8 mouse cellular contexts compared by ENCODE assay signal in genomic region chr3:129199609-129200500, GRCm38 (mm10). TPM values are rescaled to one million over a fixed set of nuclear protein-coding genes. Genes with fewer than 3 reads are reported as not detected.
DNase-seq lines count a peak whose midpoint lies in the region; ATAC-seq and TF ChIP-seq lines count a peak whose summit lies in the region.

TSS of gene Pitx2 (plus strand) at chr3:129199878.

- H3K9me3 ChIP-seq in heart, embryonic 12.5 days (replicated peaks) = no peaks in the 10 kb centered on the region
- H3K9me3 ChIP-seq in heart, postnatal 0 days (replicated peaks; ENCODE audit: control insufficient read depth, low read length) = no peaks in the 10 kb centered on the region
- no peaks in the 10 kb centered on the region for H3K9me3 ChIP-seq in liver, embryonic 13.5 days (replicated peaks)
- H3K9me3 ChIP-seq in stomach, postnatal 0 days (ENCODE audit: control insufficient read depth, low read length) = no peaks in the 10 kb centered on the region

- DNase-seq in heart, postnatal 36 days = no peak
- peak; percentile 88 for DNase-seq in embryo, embryonic 10 days (ENCODE audit: low spot score)
- DNase-seq in heart, postnatal 0 days (ENCODE audit: low spot score) = no peak
- no peak for DNase-seq in liver, embryonic 13.5 days
- DNase-seq in stomach, postnatal 0 days (ENCODE audit: low spot score) = peak; percentile 40
- DNase-seq in adipocyte (ENCODE audit: low spot score) = no peak
- no peak for DNase-seq in thymus, postnatal 0 days (ENCODE audit: low spot score)

- no peak within 1 kb of the TSS for H3K27ac ChIP-seq in heart, embryonic 12.5 days (ENCODE audit: poor library complexity, severe bottlenecking)
- H3K27ac ChIP-seq in heart, postnatal 0 days (ENCODE audit: low read depth) = no peak within 1 kb of the TSS
- H3K27ac ChIP-seq in liver, embryonic 13.5 days = no peak within 1 kb of the TSS
- 0 out of 2 replicates have a peak within 1 kb of the TSS, but pooled peaks have one; percentile 13 for H3K27ac ChIP-seq in stomach, postnatal 0 days (replicated peaks)

- no peak for TF ChIP-seq CTCF in heart, postnatal 0 days (IDR thresholded peaks at IDR 0.05; ENCODE audit: low read depth)
- TF ChIP-seq CTCF in stomach, postnatal 0 days (IDR thresholded peaks at IDR 0.05; ENCODE audit: low read depth) = peak; percentile 19; the same call in 1 of the 2 replicates

- intact Hi-C loops in heart, postnatal 36 days (cut with DNase I) = loop anchor here (5.0 to 10.0 kb wide), 2 partner anchors 313 to 1195 kb away; no protein-coding TSS in a partner anchor

- peak within 1 kb of the TSS; percentile 49; the same call in 1 of the 2 replicates for H3K9ac ChIP-seq in heart, embryonic 12.5 days
- H3K9ac ChIP-seq in heart, postnatal 0 days (replicated peaks; ENCODE audit: low read depth, low read length) = no peak within 1 kb of the TSS
- H3K9ac ChIP-seq in liver, embryonic 13.5 days = 0 out of 2 replicates have a peak within 1 kb of the TSS, but pooled peaks have one; percentile 17
- peak within 1 kb of the TSS; percentile 45 for H3K9ac ChIP-seq in stomach, postnatal 0 days (ENCODE audit: low read length)

- peaks cover 35% of the 10 kb centered on the region for H3K4me1 ChIP-seq in heart, embryonic 12.5 days (replicated peaks)
- H3K4me1 ChIP-seq in heart, postnatal 0 days (ENCODE audit: control insufficient read depth, insufficient read depth) = 0 out of 2 replicates have a peak, but pooled peaks cover 11% of the 10 kb centered on the region
- H3K4me1 ChIP-seq in liver, embryonic 13.5 days (replicated peaks) = no peaks in the 10 kb centered on the region; the same call in 1 of the 2 replicates
- H3K4me1 ChIP-seq in stomach, postnatal 0 days (replicated peaks; ENCODE audit: control insufficient read depth, insufficient read depth) = 0 out of 2 replicates have a peak, but pooled peaks cover 3% of the 10 kb centered on the region

- peak; percentile 61; the same call in 1 of the 2 replicates for ATAC-seq in heart, embryonic 12.5 days (ENCODE audit: insufficient number of reproducible peaks, low FRiP score)
- peak; percentile 25; the same call in 1 of the 2 replicates for ATAC-seq in heart, postnatal 0 days (ENCODE audit: insufficient read depth, low read depth)
- no peak for ATAC-seq in liver, embryonic 13.5 days (ENCODE audit: low read depth)
- ATAC-seq in stomach, postnatal 0 days (ENCODE audit: low FRiP score, low TSS enrichment) = peak; percentile 75

- WGBS in heart, embryonic 12.5 days = under 1% methylated on average over 60 of the region's 60 CpGs
- WGBS in heart, postnatal 0 days = 1% methylated on average over 58 of the region's 60 CpGs
- 2% methylated on average over 60 of the region's 60 CpGs for WGBS in liver, embryonic 13.5 days (ENCODE audit: insufficient replicate concordance)
- 1% methylated on average over 59 of the region's 60 CpGs for WGBS in stomach, postnatal 0 days

- TF ChIP-seq EP300 in heart, postnatal 0 days (IDR thresholded peaks at IDR 0.05; ENCODE audit: low read depth) = no peak
- TF ChIP-seq EP300 in stomach, postnatal 0 days (optimal IDR thresholded peaks at IDR 0.05) = no peak

- peak within 1 kb of the TSS; percentile 86 for H3K4me2 ChIP-seq in heart, embryonic 12.5 days
- peak within 1 kb of the TSS; percentile 54 for H3K4me2 ChIP-seq in heart, postnatal 0 days (ENCODE audit: low read depth, low read length)
- H3K4me2 ChIP-seq in liver, embryonic 13.5 days = peak within 1 kb of the TSS; percentile 25
- H3K4me2 ChIP-seq in stomach, postnatal 0 days (replicated peaks; ENCODE audit: low read depth) = peak within 1 kb of the TSS; percentile 56

- H3K36me3 ChIP-seq in heart, embryonic 12.5 days = no peaks in the 10 kb centered on the region
- no peaks in the 10 kb centered on the region for H3K36me3 ChIP-seq in heart, postnatal 0 days (replicated peaks; ENCODE audit: control insufficient read depth, insufficient read depth, low read length)
- H3K36me3 ChIP-seq in liver, embryonic 13.5 days = no peaks in the 10 kb centered on the region
- no peaks in the 10 kb centered on the region for H3K36me3 ChIP-seq in stomach, postnatal 0 days (ENCODE audit: control insufficient read depth, insufficient read depth, low read length)

- H3K27me3 ChIP-seq in heart, embryonic 12.5 days (replicated peaks) = peaks cover 85% of the 10 kb centered on the region
- peaks cover 95% of the 10 kb centered on the region for H3K27me3 ChIP-seq in heart, postnatal 0 days (ENCODE audit: control insufficient read depth, insufficient read depth, low read length)
- H3K27me3 ChIP-seq in liver, embryonic 13.5 days = peaks cover 95% of the 10 kb centered on the region
- H3K27me3 ChIP-seq in stomach, postnatal 0 days (ENCODE audit: control insufficient read depth, insufficient read depth, low read length) = peaks cover 19% of the 10 kb centered on the region; the same call in 1 of the 2 replicates

- H3K4me3 ChIP-seq in heart, embryonic 12.5 days = peak within 1 kb of the TSS; percentile 50
- peak within 1 kb of the TSS; percentile 35 for H3K4me3 ChIP-seq in heart, postnatal 0 days (ENCODE audit: low read depth, low read length)
- H3K4me3 ChIP-seq in liver, embryonic 13.5 days (replicated peaks) = peak within 1 kb of the TSS; percentile 28
- peak within 1 kb of the TSS; percentile 45 for H3K4me3 ChIP-seq in stomach, postnatal 0 days (ENCODE audit: low read depth, low read length)

RNA-seq across cellular contexts. Expression of gene Pitx2, which starts in this region (rescaled TPM):
- 39.1 and 41.3 TPM in 2 replicates for polyA plus RNA-seq in heart, embryonic 12.5 days (2016; fragmentation: Nextera tagmentation; extraction: Ambion mirVana)
- 1 to 10 TPM in 1 of 2 experiments, under 1 TPM in 1; 0.43 to 1.1 TPM for total RNA-seq in heart, postnatal 36 days (2021)
- total RNA-seq in heart, postnatal 0 days (2014; rRNA removed; ENCODE audit: low replicate concordance) = 3.9 and 4.1 TPM in 2 replicates
- 11.7 and 13.0 TPM in 2 replicates for polyA plus RNA-seq in heart, postnatal 0 days (2015; fragmentation: Nextera tagmentation; extraction: Ambion mirVana)
- 2.3 and 3.0 TPM in 2 replicates for polyA plus RNA-seq in liver, embryonic 13.5 days (2015; fragmentation: Nextera tagmentation; extraction: Ambion mirVana)
- polyA plus RNA-seq in stomach, postnatal 0 days (2015; fragmentation: Nextera tagmentation; extraction: Ambion mirVana) = 9.7 and 10.8 TPM in 2 replicates
- 0.20 and 0.40 TPM in 2 replicates for polyA plus RNA-seq in thymus, postnatal 0 days (2015; fragmentation: Nextera tagmentation; extraction: Ambion mirVana)

Comparison
In these comparisons a context has a peak if more than half of its experiments do, and no peak if none do; other contexts are left out.
1. H3K4me2 ChIP-seq: peak in every context shown above with its lines; median percentile 86 in heart, embryonic 12.5 days; 56 in stomach, postnatal 0 days; 54 in heart, postnatal 0 days; 25 in liver, embryonic 13.5 days.
2. DNase-seq: peak in embryo, embryonic 10 days (single experiment) and stomach, postnatal 0 days (single experiment); none in heart, postnatal 36 days (0 of 2), heart, postnatal 0 days (single experiment), liver, embryonic 13.5 days (single experiment), adipocyte (single experiment) and thymus, postnatal 0 days (single experiment).
3. Peak in every context shown above with its lines, with median percentiles within 50 percentile points of each other: H3K4me3 ChIP-seq.